Mouse (Mus musculus): ENCODE results near the gene Rlbp1.

Rlbp1 gene

DNA sequence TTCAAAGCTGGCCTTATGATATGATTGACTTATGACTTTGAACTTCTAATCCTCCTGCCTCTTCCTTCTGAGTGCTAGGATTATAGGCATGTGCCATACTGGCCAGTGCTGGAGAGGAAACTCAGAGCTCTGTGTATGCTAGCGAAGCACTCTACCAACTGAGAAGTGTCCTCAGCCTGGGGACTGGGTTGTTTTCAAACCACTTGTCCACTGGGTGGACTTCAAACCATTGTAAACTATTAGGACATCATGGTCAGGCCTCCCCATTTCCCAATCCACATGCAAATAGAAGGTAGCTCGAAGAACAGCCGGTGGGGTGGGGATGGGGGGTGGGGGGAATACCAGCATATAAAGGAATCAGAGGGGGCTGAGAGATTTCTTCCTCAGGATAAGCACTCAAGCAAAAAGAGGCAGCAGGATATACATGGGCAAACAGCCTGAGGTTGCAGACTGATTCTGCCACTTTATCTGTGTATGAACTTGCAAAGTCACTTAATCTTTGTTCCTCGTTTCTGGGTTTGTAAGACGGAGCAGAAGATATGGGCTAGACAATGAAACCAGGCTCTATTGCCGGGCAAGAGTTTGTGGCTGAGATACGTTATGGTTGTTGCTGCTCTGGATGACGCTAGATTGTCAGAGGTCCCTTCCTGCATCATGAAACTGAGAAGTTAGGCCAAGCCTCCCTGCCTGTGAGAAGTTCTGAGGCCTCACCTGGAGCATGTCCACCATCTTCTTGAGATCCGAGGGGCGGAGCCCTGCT lies 10.2 kb downstream of the Rlbp1 start:
- no peak for DNase-seq (ENCODE audit: low spot score)

DNA sequence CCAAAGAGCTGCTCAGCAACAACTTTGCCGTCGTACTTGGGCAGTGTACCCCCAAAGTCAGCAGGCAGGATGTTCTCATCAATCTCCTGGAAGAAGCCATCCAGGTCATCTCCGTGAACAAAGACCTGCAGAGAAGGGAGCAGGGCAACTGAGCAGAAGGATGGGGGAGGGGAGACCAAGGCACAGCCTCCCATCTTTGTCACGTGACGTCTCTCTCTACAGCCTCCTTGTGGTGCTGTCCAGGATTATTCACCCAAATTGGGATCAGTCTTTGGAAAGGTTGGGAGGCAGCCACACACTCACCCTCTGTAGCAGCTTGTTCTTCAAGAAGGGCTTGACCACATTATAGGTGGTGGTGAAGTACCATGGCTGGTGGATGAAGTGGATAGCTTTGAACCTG lies 11.3 kb downstream of the Rlbp1 start:
- DNase-seq (ENCODE audit: low spot score), result no peak

DNA sequence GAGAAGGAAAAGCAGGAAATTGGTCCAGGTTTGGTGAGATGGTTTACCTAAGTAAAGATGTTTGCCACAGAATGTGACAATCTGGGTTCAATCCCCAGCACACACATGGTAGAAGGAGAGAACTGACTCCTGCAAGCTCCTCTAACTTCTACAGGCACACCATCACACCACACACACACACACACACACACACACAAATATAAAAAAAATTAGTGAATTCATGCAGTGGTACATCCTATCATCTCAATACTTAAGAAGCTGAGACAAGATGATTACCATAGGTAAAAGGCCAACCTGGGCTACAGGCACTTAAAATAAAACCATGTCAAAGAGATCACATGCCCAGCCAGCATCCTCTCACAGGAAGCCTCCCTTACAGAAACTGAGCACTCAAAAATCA lies 12.8 kb downstream of the Rlbp1 start:
- DNase-seq (ENCODE audit: low spot score), result no peak

DNA sequence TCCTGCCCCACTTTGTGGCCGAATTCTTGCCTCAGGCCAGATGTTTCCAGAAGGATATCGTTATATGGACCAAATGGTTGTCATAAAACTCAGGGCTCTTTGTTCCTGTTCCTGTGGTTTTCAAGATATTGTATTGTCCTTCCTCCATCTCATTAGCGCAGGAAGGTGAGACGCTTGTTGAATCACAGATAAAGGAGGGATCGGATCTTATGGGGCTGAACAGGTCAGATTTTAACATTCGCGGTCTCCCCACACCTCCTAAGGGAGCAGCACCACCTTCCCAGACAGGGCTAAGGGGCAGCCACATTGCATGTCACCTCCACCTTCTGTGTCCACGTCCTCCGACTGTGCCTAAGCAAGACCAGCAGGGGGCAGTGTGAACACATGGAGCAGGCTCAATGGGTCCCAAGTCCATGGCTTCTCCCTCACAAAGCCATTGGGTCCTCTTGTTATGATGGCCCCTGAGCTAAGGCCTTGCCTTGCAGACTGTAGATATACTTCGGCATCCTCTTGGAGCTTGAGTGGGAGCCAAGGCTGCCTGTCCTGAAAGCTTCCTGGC lies 15.4 kb downstream of the Rlbp1 start:
- DNase-seq (ENCODE audit: low spot score), result peak; percentile 66

DNA sequence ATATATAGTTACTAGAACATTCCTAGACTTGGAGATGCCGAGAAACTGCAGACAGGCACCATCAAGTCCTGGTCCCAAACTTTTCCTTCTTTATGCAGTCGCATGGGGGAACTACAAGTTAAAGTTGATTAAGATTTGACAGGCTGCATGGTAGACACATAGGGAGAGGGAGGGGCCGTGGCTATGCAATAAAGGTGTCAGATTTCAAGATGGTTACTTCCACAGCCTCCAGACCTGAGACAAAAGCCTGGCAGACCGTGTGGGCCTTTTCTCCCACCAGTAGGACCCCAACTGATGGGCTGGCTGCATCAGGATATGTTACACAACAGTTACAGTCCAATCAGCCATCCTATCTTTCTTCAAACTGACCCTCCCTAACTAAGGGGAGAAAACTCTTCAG lies 17.4 kb downstream of the Rlbp1 start:
- DNase-seq (ENCODE audit: low spot score), result no peak

DNA sequence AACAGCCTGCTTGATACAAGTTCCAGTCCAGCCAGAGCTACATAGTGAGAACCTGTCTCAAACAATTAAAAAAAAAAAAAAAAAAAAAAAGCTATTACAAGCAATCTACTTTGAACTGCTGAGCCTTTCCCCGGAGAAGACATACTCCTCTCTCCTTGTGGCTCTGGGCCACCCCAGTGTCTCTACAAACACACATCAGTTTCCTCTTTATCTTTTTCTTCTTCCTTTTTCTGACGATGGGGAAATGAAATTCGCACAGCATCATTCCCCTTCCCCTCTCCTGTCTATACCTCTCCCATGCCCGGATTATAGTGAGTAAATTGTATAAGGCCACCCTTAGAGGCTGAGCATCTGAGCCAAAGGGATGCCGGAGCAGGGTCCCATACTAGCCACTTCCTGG lies 18.2 kb downstream of the Rlbp1 start:
- DNase-seq (ENCODE audit: low spot score), result no peak

DNA sequence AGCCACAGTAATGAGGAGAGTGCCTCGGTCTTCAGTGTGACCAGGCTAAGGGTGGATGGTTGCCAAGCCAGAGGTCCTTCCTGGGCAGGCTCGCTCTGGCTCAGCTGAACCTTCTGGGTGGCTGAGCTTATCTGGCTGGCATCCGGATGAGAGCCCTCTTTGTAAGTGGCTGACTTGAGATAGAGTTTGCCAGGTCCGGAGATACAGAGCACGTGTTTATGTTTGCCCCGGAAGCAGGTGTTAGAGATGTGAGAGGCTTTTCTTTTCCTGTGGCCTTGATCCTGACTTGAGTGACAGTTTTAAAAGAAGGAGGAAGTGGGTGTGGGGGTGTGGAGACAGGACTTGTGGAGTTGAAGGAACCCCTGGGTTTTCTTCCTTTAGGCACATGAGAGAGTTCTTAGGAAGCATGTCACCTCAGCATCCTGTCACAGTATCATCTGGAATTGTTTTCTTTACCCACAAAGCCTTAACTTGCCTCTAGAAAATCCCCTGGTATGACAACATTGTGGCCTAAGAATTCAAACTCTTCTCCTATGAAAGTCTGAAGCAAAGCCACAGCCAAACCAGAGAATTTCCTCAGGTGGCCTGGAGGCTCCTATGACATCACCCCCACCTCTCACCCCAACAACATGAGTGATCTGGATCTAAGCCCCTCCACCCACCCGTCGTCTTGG lies 23.3 kb downstream of the Rlbp1 start:
- DNase-seq (ENCODE audit: low spot score), result no peak

DNA sequence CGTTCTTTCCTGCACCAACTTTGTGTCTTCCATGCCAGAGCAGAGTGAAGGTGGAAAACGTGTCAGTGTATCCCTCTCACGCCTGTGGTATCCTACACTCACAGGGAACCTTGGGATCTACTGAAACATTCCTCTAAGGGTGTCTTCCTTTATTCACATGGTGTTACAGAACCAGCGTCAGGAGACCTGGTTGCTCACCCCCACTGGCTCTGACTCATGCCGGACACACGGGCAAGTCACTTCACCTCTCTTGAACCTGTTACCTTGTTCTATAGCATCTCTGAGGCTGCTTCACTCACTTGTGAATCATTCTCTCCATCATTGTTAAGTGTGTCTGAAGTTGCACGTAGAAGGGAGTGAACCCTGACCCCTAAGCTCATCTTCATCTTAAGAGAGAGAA lies 24.0 kb downstream of the Rlbp1 start:
- DNase-seq (ENCODE audit: low spot score), result no peak

DNA sequence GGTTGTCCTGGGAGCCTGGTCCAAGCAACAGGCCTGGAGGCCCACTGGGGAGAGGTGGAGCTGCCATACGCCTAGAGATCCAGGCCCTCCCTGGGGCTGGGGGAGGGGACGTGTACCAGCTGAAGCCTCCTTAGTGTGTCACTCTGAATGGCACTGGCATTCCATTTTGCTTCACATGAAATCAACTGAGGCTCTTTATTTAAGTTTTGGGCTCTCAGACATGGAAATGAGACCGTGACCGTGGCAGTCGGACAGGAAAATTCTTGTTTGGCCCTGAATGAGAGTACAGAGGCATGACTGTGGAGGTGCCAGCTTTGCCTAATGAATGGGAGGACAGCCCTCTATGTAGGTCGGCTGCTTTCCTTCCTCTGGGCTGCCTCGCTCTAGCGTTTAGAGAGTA lies 24.6 kb downstream of the Rlbp1 start:
- no peak for DNase-seq (ENCODE audit: low spot score)

DNA sequence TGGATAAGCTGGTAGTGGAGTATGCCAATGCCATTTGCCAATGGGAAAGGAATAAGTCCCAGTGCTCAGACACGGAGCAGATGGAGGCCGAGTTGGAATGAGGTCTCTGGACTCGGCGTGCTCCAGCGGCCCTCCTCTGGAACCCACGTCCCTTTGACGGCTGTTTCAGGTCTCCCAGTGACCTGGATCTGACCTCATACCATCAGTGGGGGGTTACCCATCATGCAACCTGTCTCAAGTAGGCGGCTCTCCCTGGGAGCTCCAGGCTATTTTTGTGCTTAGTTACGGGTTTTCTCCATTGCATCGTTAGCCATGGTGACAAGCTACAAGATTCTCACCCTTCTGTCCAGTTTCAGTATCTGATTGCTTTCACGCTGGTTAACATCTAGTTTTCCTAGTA lies 26.8 kb downstream of the Rlbp1 start:
- no peak for DNase-seq (ENCODE audit: low spot score)

DNA sequence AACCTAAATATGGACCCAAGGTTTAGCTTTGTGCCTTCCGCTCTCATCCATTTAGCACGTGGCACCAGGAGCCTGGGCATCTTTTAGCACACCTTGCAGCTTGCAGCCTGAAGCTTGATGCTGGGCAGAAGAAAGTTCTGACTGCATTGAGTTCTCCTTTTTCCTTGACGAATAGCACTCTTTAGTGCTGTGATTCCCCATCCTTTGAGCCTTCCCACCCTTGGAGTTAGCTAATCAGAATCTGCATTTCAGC lies 27.7 kb downstream of the Rlbp1 start:
- no peak for DNase-seq (ENCODE audit: low spot score)

DNA sequence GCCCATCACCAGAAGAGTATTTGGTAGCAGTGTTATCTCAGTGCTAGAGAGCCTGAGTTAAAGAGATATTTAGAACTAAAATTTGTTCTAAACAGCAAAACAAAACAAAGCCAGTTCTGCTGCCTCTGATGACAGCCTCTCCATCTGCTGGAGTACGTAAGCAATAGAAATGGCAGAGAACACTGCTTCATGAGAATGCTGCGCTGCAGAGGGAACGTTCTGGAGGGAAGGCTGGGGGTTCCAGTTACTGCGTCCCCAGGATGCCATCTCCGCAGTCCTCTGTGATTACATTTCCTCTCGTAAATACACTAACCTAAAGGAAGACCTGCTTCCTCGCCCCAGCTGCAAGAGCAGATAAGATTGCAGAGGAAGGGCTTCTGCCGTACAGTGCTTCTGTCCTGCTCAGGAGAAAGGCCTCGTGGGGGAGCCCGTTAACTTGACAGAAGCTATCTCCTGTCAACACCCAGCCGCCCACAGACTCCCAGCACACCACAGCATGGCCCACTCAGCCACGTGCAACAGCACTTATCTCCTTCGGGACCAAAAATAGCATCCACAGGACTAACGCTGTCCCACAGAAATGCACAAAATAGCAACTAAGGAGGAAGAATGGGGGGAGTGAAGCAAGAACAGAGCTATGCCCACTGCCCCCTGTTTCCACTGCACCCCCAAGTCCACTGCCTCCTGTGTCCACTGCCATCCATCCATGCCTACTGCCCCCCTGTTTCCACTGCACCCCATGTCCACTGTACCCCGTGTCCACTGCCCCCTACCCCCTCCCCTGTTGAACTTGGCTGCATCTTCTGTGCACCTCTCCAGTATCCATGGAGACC lies 28.3 kb downstream of the Rlbp1 start:
- DNase-seq (ENCODE audit: low spot score), result no peak

DNA sequence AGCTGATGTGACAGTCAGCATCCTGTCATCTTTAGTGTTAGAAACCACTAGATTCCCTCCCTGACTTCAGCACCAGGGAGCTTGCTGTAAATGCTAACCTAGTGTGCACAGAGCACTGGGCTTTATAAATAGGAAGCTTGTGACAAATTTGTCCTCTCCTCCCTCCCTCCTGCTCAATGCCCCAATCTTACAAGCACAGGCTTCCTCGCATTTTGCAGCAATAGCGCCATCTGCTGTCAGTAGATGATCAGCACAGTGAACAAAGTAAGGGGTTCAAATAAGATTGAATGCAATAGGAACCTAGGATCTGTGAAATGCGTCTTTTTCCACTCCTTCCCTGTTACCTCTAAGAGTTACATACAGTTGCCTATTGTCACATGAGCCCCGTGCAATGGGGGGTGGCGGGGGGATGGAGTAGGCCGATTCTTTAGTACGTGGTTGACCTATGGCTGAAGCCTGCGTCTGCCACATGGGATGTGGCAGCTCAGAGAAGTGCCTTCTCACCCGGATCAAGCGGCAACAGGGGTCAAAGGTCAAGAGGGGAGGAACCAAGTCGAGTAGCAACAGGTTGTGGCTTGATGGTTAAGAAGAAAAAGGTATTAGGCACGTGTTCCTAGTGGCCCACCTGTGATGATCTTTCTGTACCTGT lies 37.0 kb downstream of the Rlbp1 start:
- peak; percentile 69 for DNase-seq (ENCODE audit: low spot score)

DNA sequence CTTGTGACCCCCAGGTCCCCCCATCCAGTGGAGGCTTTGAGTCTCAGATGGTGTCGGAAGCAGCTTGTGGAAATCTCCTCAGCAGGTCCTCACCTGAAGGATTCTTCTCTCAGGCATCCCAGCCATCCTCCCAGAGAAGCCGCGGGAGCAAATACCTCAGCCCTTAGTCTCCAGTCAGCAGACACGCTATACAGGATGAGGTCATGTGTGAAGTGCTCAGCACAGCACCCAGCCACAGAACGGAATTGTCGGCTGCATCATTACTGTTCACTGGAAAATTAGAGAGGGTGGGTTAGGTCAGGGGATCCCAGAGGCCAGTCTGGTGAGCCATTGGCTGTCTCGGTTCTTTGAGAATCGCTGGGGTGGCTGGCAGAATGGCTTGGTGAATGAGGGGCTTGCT lies 38.0 kb downstream of the Rlbp1 start:
- no peak for DNase-seq (ENCODE audit: low spot score)

DNA sequence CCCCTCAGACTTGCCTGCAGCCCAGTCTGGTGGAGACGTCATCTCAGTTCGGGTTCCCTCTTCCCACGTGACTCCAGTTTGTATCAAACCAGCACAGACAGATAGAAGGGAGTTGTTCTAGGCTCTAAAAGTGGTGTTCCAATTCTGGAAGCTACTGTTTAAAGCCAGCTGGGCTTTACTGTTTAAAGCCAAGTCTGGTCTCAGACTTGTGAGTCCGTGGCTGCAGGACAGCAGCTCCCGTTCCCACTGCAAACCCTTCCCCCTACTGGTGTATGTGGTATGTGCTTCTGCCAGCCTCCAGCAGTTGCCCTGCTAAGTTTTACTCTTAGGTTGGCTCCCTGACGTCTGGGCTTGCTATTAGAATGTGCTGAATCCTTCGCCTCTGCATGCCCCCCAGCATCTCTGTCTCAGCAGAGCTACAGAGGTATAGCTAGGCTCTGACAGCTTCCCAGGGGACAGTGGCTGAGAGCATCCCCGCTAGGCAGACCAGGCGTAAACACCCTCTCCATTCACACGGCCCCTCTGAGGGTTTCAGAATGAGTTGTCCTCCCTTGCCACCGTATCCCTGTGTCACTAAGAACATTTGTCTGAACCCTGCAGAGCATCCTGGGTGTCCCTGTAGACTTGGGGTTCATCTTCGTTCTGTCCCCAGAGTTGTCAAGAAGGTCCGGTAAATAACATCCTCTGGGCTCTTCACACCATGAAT lies 39.6 kb downstream of the Rlbp1 start:
- no peak for DNase-seq (ENCODE audit: low spot score)

DNA sequence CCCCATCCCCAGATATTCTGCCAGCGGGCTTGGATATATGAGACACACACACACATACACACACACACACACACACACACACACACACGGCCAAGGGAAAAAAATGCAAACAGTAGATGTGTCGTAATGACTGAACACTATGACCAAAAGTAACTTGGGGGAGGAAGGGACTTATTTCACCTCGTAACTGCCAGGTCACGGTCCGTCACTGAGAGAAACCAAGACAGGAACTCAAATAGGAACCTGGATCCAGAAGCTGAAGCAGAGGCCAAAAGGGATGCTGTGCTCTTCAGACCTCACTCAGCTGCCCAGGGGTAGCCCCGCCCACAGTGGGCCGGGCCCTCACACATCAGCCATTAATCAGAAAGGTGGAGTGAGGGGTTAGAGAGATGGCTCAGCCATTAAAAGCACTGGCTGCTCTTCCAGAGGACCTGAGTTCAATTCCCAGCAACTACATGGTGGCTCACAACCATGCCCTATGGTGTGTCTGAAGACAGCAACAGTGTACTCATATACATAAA lies 40.2 kb downstream of the Rlbp1 start:
- DNase-seq (ENCODE audit: low spot score), result no peak

DNA sequence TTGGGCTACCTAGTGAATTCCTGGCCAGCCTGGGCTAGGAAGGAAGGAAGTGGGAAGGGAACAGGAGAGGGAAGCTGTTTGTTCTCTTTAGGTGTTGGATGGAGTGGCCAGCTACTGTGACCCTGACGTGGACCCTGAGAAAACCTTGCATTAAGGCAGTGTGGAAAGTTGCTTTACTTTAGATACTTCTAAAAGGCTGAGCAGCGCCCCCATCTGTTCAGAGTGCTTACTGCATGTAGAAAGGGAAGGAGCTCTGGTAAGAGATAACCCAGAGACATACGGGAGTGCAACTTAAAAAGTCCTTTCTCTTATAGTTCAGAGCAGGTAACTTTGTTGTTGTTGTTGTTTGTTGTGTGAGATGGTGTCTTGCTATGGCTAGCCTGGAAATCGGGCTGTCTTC lies 40.9 kb downstream of the Rlbp1 start:
- DNase-seq (ENCODE audit: low spot score), result peak; percentile 54

DNA sequence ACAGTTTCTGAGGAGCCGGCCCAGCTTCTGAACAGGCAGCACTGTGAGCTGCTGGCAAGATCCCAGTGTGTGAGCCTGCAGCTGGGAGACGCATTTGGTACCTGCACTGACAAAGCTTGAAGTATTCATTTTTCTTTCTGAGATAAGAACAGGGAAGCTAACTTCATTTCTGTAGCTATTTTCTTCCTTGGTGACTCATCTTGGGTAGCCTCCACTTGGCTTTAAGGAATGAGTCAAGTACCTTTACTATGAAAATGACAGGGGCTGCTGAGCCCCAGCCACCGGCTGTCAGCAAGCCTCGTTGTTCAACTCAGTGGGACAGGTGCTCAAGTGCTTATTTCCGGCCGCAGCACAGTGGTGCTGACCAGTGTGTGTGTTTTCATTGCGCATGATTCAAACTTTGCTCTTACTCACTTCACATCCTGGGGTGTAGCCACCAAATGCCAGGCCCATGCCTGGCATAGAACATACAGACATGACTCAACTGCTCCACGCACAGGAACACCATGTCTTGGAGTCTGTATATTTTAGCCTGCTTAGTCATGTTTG lies 50.4 kb downstream of the Rlbp1 start:
- no peak for DNase-seq (ENCODE audit: low spot score)

DNA sequence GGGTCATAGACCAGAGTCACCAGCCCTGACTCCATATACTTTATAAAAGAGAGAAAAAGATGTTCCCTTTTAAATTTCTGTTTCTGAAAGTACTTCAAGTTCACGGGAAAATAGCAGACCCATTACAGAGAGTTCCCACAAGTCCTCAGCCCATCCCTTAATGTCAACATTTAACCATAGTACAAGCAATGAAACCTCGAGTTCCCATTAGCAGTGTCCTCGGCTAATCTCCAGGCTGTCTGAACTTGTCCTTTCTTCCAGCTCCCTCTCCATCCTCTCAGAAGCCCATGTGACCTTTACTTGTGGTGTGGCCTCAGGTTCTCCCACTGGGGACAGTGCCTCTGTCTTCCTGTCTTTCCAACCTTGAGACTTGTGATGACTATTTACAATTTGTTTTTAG lies 53.4 kb downstream of the Rlbp1 start:
- DNase-seq (ENCODE audit: low spot score), result no peak

DNA sequence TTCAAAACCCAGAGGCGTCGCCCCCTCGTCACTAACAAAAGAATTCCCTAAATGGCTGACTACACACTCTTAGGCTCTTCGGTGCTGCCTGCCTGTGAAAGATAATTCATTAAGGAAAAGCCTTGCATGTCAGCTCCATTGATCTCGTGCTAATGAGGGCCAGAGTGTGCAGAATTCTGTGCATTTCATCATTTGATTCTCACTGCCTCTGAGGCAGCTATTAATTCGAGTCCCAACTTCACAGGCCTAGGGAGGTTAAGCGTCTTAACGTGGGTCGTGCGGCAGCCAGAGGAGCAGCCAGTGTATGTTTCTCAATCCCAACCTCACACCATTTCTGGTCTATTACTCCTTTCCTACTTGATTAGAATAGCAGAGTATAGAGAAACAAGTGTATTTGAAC lies 55.7 kb downstream of the Rlbp1 start:
- no peak for DNase-seq (ENCODE audit: low spot score)

DNA sequence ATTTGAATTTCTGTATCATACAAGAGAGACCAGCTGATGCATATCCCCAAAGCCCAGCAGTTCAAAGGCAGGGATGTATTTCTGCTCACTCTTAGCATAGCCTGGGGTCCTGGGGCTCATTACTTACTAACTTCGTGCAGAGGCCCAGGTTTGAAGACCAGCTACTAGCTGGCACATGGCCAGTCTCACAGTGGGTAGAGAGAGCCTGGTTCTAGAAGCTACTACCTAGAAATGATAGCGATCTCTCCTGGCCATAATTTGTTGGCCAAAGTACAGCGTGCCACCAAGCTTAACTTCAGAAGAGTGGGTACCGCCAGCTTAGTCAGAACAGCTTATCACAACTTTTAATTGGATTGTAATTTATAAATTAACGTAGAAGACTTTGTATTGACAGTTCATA lies 58.1 kb downstream of the Rlbp1 start:
- DNase-seq (ENCODE audit: low spot score), result no peak

Measured in adipocyte (in vitro differentiated cells).